Mouse (Mus musculus) thymus, adult 2 months (tissue): ENCODE results near the gene Pqbp1.

Experiments used
- CTCF ChIP-seq: fragments of 200-500 bp; IDR thresholded peaks from 2 replicates; pipeline ENCODE4 v1.5.1; 2012; ENCODE audit warnings: mild to moderate bottlenecking, control low read depth, low read length, moderate library complexity, borderline replicate concordance; ENCODE audit not compliant: control insufficient read depth, poor library complexity, insufficient read depth; ENCODE audit errors: extremely low read depth
- POLR2A ChIP-seq: fragments of 200-500 bp; IDR thresholded peaks from 2 replicates; pipeline ENCODE4 v1.6.1; 2012; ENCODE audit warnings: mild to moderate bottlenecking, low read length, control low read depth, moderate library complexity; ENCODE audit not compliant: control insufficient read depth, poor library complexity, insufficient read depth; ENCODE audit errors: extremely low read depth

DNA sequence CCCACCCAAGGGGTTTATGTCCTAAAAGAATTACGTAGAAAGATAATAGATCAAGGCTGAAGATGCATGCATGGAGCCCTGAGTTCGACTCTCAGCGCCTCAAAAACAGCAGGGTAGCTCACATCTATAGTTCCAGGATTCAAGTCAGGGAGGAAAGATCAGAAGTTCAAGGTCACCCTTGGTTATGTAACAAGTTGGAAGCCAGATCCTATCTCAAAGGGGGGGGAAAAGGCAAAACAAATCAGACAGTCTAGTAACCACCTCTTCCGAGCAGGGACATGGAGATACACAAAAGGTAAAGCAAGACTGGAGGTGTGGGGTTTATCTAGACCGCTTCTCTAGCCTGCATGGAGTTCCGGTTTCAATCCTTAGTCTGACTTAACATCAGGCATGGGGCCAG lies 27.2 kb upstream of the Pqbp1 start:
- TF ChIP-seq CTCF (no peak), POLR2A (no peak)
